Mouse (Mus musculus): ENCODE measurements around the gene Top1.

DNA sequence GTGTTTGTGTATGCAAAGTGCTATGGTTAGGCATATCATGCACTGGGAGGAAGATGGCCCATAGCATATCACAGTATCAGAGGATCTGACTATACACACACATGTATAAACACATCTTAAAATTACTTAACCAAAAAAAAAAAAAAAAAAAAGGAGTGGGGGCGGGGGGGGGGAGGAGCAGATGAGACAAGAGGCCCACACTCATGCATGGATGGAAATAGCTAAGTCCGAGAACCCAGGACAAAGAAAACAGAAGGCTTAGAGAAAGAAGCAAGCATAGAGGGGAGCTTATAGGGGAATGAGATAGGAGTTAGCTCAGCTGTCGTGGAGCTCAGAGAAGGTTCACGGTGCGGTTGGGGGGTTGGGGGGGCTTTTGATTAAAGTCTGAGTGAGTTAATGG, 17.6 kb upstream of the Top1 start:
- TF ChIP-seq CTCF (IDR thresholded peaks at IDR 0.05; ENCODE audit: borderline replicate concordance, control insufficient read depth, extremely low read depth, insufficient read depth, low read length, poor library complexity) (no peak), POLR2A (IDR thresholded peaks at IDR 0.05; ENCODE audit: control insufficient read depth, extremely low read depth, insufficient read depth, low read length, poor library complexity) (no peak)

All from thymus, adult 2 months (tissue).